Mouse (Mus musculus) left cerebral cortex, postnatal 10 days (tissue): ENCODE data around the gene Spcs2. TPM values are rescaled to one million over a fixed set of nuclear protein-coding genes. Genes with fewer than 3 reads are reported as not detected.

ENCODE experiments used
- DNase-seq, 2 experiments: peaks; one replicate each; pipeline ENCODE4 v3.0.0; 2021 to 2022; ENCODE audit warnings: low spot score in 2 of 2, mixed read lengths in 1 of 2; ENCODE audit errors: extremely low spot score in 1 of 2
- intact Hi-C: fragments of 180-260 bp; cut with DNase I; formaldehyde crosslinking; loops from one replicate; pipeline ENCODE4 v1.15.1; 2025
- total RNA-seq, 2 experiments: library from RNA; stranded (reverse); gene quantifications; 2 replicates each; pipeline ENCODE4 v1.2.3; 2021

Gene Spcs2
- total RNA-seq, 2 experiments from 2014 or later, result 79.7 to 86.7 TPM

DNA sequence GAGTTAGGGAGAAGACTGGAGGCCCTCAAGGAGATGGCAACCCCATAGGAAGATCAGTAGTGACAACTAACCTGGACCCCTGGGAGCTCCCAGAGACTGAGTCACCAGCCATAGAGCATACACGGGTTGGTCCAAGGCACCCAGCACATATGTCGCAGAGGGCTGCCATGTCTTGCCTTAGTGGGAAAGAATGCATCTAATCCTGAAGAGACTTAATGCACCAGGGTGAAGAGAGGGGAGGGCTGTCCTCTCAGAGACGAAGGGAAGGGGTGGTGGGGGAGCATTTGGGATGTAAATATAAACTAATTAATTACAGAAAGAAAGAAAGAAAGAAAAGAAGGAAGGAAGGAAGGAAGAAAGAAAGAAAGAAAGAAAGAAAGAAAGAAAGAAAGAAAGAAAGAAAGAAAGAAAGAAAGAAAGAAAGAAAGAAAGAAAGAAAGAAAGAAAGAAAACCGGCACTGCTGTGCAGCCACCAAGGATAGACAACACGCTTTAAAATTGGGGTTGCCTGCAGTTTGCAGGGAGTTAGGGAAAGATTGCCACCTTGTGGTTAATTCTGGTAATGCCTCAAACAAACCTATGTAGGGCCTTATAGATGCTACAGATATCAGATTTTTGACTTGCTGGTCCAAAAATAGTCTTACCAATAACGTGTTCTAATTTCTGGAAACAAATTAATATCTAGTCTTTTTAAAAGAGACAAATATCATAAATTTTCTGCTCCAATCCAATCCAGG, 65.2 kb downstream of the Spcs2 start:
- intact Hi-C loops, result loop anchor here (2.0 to 5.0 kb wide), 2 partner anchors 173 to 296 kb away; no protein-coding TSS in a partner anchor

DNA sequence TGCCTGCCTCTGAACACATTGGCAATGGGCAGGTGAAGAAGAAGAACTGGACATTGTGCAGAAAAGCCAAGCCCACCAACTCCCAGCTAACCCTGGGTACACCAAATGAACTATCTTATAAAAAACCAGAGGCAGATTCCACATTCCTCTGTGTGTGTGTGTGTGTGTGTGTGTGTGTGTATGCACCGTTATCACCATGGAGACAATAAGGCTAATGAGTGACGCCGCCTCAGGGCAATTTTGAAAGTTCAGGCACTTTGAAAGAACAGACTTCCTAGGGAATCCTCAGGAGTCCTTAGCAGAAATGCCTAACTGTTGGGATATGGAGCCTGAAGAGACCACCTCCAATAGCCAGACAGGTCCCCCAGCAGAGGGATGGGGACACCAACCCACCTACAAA, 66.0 kb downstream of the Spcs2 start:
- intact Hi-C loops, result loop anchor here (5.0 kb wide), 1 partner anchor 295 kb away; no protein-coding TSS in a partner anchor
- DNase-seq, result no peak

More for the DNA sequence above, 65.2 kb downstream of the Spcs2 start:
- DNase-seq, result peak; percentile 67 to 83

DNA sequence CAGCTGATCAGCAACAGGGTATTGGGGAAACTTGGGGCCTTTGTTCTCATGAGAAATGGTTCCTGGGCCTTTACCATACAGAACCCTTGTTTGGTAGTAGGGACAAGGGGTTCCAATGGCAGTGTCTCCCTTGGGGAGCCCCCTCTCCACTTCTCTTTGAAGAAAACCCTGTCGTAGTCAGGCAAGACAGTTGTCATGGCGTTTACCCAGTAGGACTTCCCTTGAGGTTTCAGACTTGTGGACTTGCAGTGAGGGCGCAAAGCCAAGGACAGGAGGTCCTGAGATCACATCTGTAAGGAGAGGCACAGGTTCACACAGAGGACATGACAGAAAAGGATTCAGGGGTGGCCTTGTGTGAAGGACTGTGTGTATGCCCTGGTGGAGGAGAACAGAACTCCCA, 66.8 kb downstream of the Spcs2 start:
- DNase-seq, result no peak
- intact Hi-C loops, result loop anchor here (5.0 kb wide), 1 partner anchor 294 kb away; no protein-coding TSS in a partner anchor

DNA sequence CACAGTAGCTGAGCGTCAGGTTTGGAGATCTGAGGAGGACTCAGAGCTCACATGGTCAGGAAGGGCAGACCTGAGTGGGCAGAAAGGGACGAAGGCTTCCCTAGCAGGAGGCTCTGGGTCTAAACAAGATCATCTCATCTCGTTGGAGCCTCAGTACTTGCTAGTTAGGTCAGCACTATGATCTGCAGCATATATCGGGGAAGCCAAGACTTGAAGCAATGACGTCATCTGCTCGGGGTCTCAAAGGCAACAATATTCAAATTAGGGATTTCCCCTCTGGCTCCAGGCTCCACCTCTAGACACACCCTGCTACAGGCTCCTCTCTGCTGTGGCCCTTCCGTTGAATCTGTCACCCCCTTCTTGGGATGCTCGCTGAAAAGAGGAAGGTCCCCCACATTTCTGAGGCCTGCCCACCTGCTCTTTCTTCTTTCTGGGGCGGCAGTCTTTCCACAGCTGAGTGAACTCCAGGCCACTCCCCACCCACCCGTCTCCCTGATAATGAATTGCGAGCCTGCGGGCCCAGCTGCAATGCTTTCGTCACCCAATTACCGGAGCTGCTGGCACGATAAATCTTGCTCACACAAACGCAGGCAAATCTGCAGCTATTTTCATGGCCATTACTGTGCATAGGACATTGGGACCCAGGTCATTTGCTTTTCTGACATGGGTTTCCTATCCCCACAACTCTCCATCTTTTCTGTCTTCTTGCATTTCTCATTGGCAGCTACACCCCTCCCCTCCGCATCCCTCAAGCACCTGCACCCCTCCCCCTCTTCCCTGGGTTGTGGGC, 67.9 kb downstream of the Spcs2 start:
- intact Hi-C loops, result loop anchor here (5.0 kb wide), 1 partner anchor 293 kb away; no protein-coding TSS in a partner anchor
- no peak for DNase-seq

DNA sequence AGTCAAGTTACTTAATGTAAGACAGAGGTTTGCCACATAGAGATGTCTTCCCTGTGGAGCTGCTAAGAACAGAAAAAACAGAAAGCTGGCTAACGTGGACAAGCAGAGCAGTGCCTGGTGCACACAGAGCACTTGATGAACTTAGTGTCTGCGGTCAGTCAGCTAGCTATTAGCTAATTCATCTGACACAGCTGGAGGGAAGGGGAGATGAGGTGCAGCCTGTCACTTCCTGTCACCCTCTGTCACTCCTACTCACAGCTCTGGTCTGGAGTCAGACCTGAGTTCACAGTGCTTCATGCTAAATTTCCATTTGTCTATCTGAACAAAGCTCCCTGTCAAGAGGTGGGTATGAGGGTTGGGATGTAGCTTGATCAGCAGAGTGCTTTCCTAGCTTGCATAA, 69.2 kb downstream of the Spcs2 start:
- no peak for DNase-seq
- intact Hi-C loops, result loop anchor here (5.0 kb wide), 1 partner anchor 82 kb away; the partner anchor contains the start of gene Slco2b1

DNA sequence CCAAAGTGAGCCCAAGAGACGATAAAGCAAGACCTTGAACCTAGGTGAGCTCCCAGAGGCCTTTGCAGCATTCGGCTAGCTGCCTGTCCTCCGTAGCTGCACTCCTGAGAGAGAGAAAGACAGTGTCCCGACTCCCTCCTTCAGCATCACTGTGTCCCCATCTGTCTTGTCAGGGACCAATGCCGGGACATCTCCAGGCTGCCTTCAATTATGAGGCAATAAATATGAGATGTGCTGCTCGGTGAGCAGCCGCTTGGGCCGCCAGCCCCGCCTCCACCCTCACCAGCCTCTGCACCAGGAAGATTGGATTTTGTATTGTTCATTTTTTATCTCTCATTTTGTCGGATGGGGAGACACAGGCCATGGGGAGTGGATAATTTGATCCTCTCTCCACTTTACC, 72.4 kb downstream of the Spcs2 start:
- intact Hi-C loops, result loop anchor here (5.0 kb wide), 1 partner anchor 79 kb away; the partner anchor contains the start of gene Slco2b1
- DNase-seq, result no peak

DNA sequence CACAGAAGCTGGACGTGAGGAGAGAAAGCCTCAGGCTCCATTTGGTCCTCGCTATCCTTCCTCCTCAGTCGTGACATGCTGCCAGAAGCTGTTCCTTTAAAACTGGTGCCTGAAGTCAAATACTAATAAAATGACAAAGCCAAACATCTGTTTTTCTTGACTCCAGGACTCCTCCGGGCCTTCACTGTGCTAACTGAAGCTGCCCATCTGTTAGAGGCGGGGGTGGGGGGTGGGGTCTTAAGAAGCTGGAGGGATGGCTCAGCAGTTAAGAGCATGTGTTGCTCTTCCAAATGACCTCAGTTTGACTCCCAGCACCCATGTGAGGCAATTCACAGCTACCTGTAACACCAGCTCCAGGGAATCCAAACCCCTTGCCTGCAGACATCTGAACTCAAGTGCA, 74.7 kb downstream of the Spcs2 start:
- intact Hi-C loops, result no loop called here
- DNase-seq, result no peak

DNA sequence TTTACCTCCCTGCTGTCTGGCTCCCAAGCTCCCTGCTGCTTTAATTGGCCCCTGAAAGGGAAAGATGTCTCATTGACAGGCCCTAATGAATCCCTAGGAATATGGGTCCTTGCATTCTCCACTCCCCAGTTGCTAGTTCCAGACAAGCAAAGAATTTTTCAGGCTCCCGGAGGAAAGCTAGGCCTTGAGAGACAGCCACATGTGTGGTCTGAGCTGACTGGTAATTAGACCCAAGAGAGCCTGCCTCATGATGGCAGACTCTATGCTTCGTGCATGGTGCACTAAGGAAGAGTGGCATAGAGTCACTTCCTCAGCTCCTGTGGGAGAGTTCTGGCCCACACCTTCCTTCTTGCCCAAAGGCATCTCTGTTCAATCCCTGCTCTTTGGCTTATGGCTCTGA, 75.3 kb downstream of the Spcs2 start:
- intact Hi-C loops, result no loop called here
- DNase-seq, result no peak

Other genes with a start within 250 kb of the Spcs2 start
- gene Tpbgl, start 236.4 kb downstream of the Spcs2 start, total RNA-seq, result 1 to 10 TPM; 3.3 TPM
- gene Slco2b1, start 152.1 kb downstream of the Spcs2 start, total RNA-seq, result 10 to 100 TPM; 15.4 to 15.8 TPM
- gene Olfr520, start 133.2 kb downstream of the Spcs2 start, total RNA-seq, result under 1 TPM in 1 of 2 experiments, not detected in 1; 0.51 TPM
- gene Olfr521, start 100.0 kb downstream of the Spcs2 start, total RNA-seq, result not detected
- gene Neu3, start 35.0 kb downstream of the Spcs2 start, total RNA-seq, result 1 to 10 TPM; 2.7 to 3.1 TPM
- gene Xrra1, start 4.3 kb downstream of the Spcs2 start, total RNA-seq, result 1 to 10 TPM; 1.3 to 1.5 TPM
- gene Rnf169, start 117.0 kb upstream of the Spcs2 start, total RNA-seq, result 10 to 100 TPM; 38.3 to 39.4 TPM
- under 1 TPM in 1 of 2 experiments, not detected in 1; 0.62 TPM for gene Chrdl2, start 142.7 kb upstream of the Spcs2 start, total RNA-seq